Mouse (Mus musculus) erythroid progenitor cell, adult 5-6 weeks (primary cell): ENCODE measurements around the gene Bend7. TPM values are rescaled to one million over a fixed set of nuclear protein-coding genes. Genes with fewer than 3 reads are reported as not detected.

Source experiments
- ATAC-seq: replicated peaks from 2 replicates; pipeline ENCODE4 v1.8.0; 2016; ENCODE audit warnings: moderate number of reproducible peaks, mild to moderate bottlenecking, moderate TSS enrichment, inconsistent platforms; ENCODE audit not compliant: poor library complexity, low FRiP score, severe bottlenecking
- total RNA-seq, 2 experiments: library from RNA; stranded (forward) in 1 of 2; stranded (reverse) in 1 of 2; fragments of 150-400 nt in 1 of 2; fragments of 186-747, 209-891 nt in 1 of 2; gene quantifications; 2 replicates each; pipeline versions ENCODE4 v1.2.3 to v1.2.4; 2015 to 2017; ENCODE audit warnings: low replicate concordance in 2 of 2

Gene Bend7
- total RNA-seq, 2 experiments from 2014 or later = not detected

GRCm38 (mm10) chr2:4781641-4782040, 64.0 kb downstream of the Bend7 start:
- no peak for ATAC-seq

GRCm38 (mm10) chr2:4782401-4782800, 64.8 kb downstream of the Bend7 start:
- ATAC-seq = no peak

GRCm38 (mm10) chr2:4782809-4783641, 65.4 kb downstream of the Bend7 start:
- no peak for ATAC-seq

GRCm38 (mm10) chr2:4784012-4784411, 66.4 kb downstream of the Bend7 start:
- ATAC-seq = no peak

GRCm38 (mm10) chr2:4785016-4785415, 67.4 kb downstream of the Bend7 start:
- no peak for ATAC-seq

GRCm38 (mm10) chr2:4787223-4787622, 69.6 kb downstream of the Bend7 start:
- ATAC-seq = no peak

GRCm38 (mm10) chr2:4791646-4792045, 74.0 kb downstream of the Bend7 start:
- no peak for ATAC-seq

GRCm38 (mm10) chr2:4792554-4792953, 74.9 kb downstream of the Bend7 start:
- ATAC-seq = no peak

- no peak for ATAC-seq
These were observed 85.0 kb downstream of the Bend7 start for GRCm38 (mm10) chr2:4802395-4803176.

GRCm38 (mm10) chr2:4816308-4816707, 98.7 kb downstream of the Bend7 start:
- no peak for ATAC-seq

GRCm38 (mm10) chr2:4817678-4818077, 100.0 kb downstream of the Bend7 start:
- ATAC-seq = no peak

- ATAC-seq = no peak
These were observed 102.6 kb downstream of the Bend7 start for GRCm38 (mm10) chr2:4820230-4820629.

GRCm38 (mm10) chr2:4824067-4824466, 106.4 kb downstream of the Bend7 start:
- no peak for ATAC-seq

- ATAC-seq = no peak
These were observed 110.4 kb downstream of the Bend7 start for GRCm38 (mm10) chr2:4828032-4828431.

- no peak for ATAC-seq
These were observed 110.9 kb downstream of the Bend7 start for GRCm38 (mm10) chr2:4828446-4828997.

GRCm38 (mm10) chr2:4829007-4829406, 111.4 kb downstream of the Bend7 start:
- no peak for ATAC-seq

GRCm38 (mm10) chr2:4829489-4830065, 111.9 kb downstream of the Bend7 start:
- no peak for ATAC-seq

GRCm38 (mm10) chr2:4831493-4831892, 113.9 kb downstream of the Bend7 start:
- no peak for ATAC-seq

- ATAC-seq = no peak
These were observed 114.5 kb downstream of the Bend7 start for GRCm38 (mm10) chr2:4832166-4832565.

GRCm38 (mm10) chr2:4849449-4849848, 131.8 kb downstream of the Bend7 start:
- ATAC-seq = no peak
